37 mouse cellular contexts compared by ENCODE assay signal in the genomic region with DNA sequence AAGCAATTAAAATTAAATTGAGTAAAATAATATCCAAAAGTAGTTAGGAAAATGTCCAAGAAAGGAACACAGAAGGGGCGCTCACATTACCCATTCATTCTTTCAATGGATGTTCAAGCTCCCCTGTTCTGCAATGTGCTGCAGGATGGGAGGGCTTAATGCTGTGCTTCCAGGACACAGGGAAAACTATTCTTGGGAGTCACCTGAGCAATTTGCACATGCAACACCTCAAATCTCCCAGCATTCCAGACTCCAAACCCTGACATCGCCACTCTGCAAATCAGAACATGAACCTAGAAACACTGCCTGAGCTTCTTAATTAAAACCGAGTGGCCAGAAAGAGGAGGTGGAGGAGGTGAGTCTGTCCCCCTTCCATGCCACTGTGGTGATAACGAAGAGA. TPM values are rescaled to one million over a fixed set of nuclear protein-coding genes. Genes with fewer than 3 reads are reported as not detected.
"Had no signal": no experiment of that assay in that cellular context is flagged by ENCODE, and none has a peak within 500 bp of the region (broad histone marks: within the 10 kb centered on the region; RNA-seq: fewer than 3 reads in every experiment).

No protein-coding gene starts in this region.

- DNase-seq: heart, postnatal 10 days; heart, postnatal 14 days; heart, postnatal 36 days; heart, postnatal 4 days; kidney, adult 11 months; kidney, adult 18-20 months; kidney, adult 2 months; kidney, adult 8-10 months; kidney, adult 9 months; kidney, postnatal 10 days; kidney, postnatal 14 days; kidney, postnatal 25 days; kidney, postnatal 36 days; kidney, postnatal 4 days; layer of hippocampus, adult 9-11 months; layer of hippocampus, postnatal 36 days had no signal

- H3K4me1 ChIP-seq: hindbrain, embryonic 12.5 days; hindbrain, embryonic 13.5 days; hindbrain, embryonic 15.5 days; intestine, embryonic 15.5 days had no signal

- H3K27me3 ChIP-seq: heart, embryonic 12.5 days; heart, embryonic 13.5 days; heart, embryonic 15.5 days; hindbrain, embryonic 12.5 days; hindbrain, embryonic 13.5 days; hindbrain, embryonic 15.5 days; intestine, embryonic 15.5 days; kidney, embryonic 15.5 days had no signal

- H3K36me3 ChIP-seq: heart, embryonic 10.5 days; heart, embryonic 12.5 days; heart, embryonic 13.5 days; heart, embryonic 15.5 days; hindbrain, embryonic 10.5 days; hindbrain, embryonic 12.5 days; hindbrain, embryonic 13.5 days; hindbrain, embryonic 15.5 days; intestine, embryonic 15.5 days; kidney, embryonic 15.5 days had no signal

- ATAC-seq: hindbrain, embryonic 16.5 days; hindbrain, postnatal 0 days; inflammation-experienced regulatory T-cells, adult 6 months; intestine, embryonic 15.5 days; intestine, embryonic 16.5 days; intestine, postnatal 0 days had no signal

- H3K9me3 ChIP-seq: heart, embryonic 10.5 days; heart, embryonic 12.5 days; heart, embryonic 13.5 days; heart, embryonic 15.5 days; hindbrain, embryonic 10.5 days; hindbrain, embryonic 12.5 days; hindbrain, embryonic 13.5 days; hindbrain, embryonic 15.5 days; intestine, embryonic 15.5 days; kidney, embryonic 15.5 days had no signal

- H3K4me2 ChIP-seq: heart, embryonic 12.5 days; heart, embryonic 13.5 days; heart, embryonic 15.5 days; hindbrain, embryonic 12.5 days; hindbrain, embryonic 13.5 days; hindbrain, embryonic 14.5 days; hindbrain, embryonic 15.5 days; intestine, embryonic 15.5 days; kidney, embryonic 15.5 days had no signal

- H3K9ac ChIP-seq: heart, embryonic 12.5 days; heart, embryonic 13.5 days; heart, embryonic 15.5 days; hindbrain, embryonic 12.5 days; hindbrain, embryonic 13.5 days; hindbrain, embryonic 14.5 days; hindbrain, embryonic 15.5 days; intestine, embryonic 15.5 days; kidney, embryonic 15.5 days had no signal

- H3K27ac ChIP-seq: heart, embryonic 10.5 days; heart, embryonic 13.5 days; heart, embryonic 15.5 days; hindbrain, embryonic 10.5 days; hindbrain, embryonic 12.5 days; hindbrain, embryonic 13.5 days; hindbrain, embryonic 14.5 days; hindbrain, embryonic 15.5 days; hindbrain, postnatal 0 days; intestine, embryonic 15.5 days; kidney, embryonic 15.5 days; kidney, postnatal 0 days; layer of hippocampus, adult 2 months had no signal

- H3K4me3 ChIP-seq: heart, embryonic 10.5 days; heart, embryonic 12.5 days; heart, embryonic 13.5 days; heart, embryonic 15.5 days; hindbrain, embryonic 10.5 days; hindbrain, embryonic 12.5 days; hindbrain, embryonic 13.5 days; hindbrain, embryonic 15.5 days; intestine, embryonic 15.5 days; kidney, embryonic 15.5 days; layer of hippocampus, adult 2 months had no signal

RNA-seq across cellular contexts. Expression of gene Hrh2, which starts 10.0 kb away (rescaled TPM):
- polyA plus RNA-seq: heart, embryonic 12.5 days; hindbrain, embryonic 11.5 days; kidney, embryonic 14.5 days; kidney, embryonic 15.5 days; kidney, embryonic 16.5 days had no signal
